Mouse (Mus musculus) urinary bladder, postnatal 14 days (tissue): ENCODE data around the gene Ino80d.
"Not testable (repeated sequence)": the region's sequence is repeated elsewhere in the genome, so short reads cannot be mapped to it uniquely, and the experiment has no call there.

Source experiments
- DNase-seq: peaks from one replicate; pipeline ENCODE4 v3.0.0; 2021; ENCODE audit warnings: low spot score

The Ino80d gene

GRCm38 (mm10) chr1:63114136-63114781 lies at the start of gene Ino80d:
Ino80d (minus strand) TSS chr1:63114667.
- peak; percentile 77 for DNase-seq

- DNase-seq, result no peak
Measured at GRCm38 (mm10) chr1:63140231-63140630, 25.8 kb upstream of the Ino80d start.

GRCm38 (mm10) chr1:63138586-63138985 lies 24.1 kb upstream of the Ino80d start:
- DNase-seq, result not testable (repeated sequence)

GRCm38 (mm10) chr1:63137971-63138370 lies 23.5 kb upstream of the Ino80d start:
- DNase-seq, result no peak

GRCm38 (mm10) chr1:63134530-63134929 lies 20.1 kb upstream of the Ino80d start:
- DNase-seq, result no peak

- no peak for DNase-seq
Measured at GRCm38 (mm10) chr1:63131766-63132165, 17.3 kb upstream of the Ino80d start.

- DNase-seq, result no peak
Measured at GRCm38 (mm10) chr1:63130883-63131282, 16.4 kb upstream of the Ino80d start.

- DNase-seq, result no peak
Measured at GRCm38 (mm10) chr1:63129857-63130690, 15.6 kb upstream of the Ino80d start.

- DNase-seq, result no peak
Measured at GRCm38 (mm10) chr1:63129273-63129672, 14.8 kb upstream of the Ino80d start.

- no peak for DNase-seq
Measured at GRCm38 (mm10) chr1:63126206-63126605, 11.7 kb upstream of the Ino80d start.

GRCm38 (mm10) chr1:63123823-63124450 lies 9.5 kb upstream of the Ino80d start:
- DNase-seq, result no peak

- no peak for DNase-seq
Measured at GRCm38 (mm10) chr1:63122005-63122404, 7.5 kb upstream of the Ino80d start.

GRCm38 (mm10) chr1:63120382-63120781 lies 5.9 kb upstream of the Ino80d start:
- DNase-seq, result no peak

- no peak for DNase-seq
Measured at GRCm38 (mm10) chr1:63119675-63120074, 5.2 kb upstream of the Ino80d start.

- no peak for DNase-seq
Measured at GRCm38 (mm10) chr1:63115540-63115939, 1.1 kb upstream of the Ino80d start.

GRCm38 (mm10) chr1:63115096-63115495 lies 629 bp upstream of the Ino80d start:
- no peak for DNase-seq

- peak; percentile 57 for DNase-seq
Measured at GRCm38 (mm10) chr1:63113274-63114135, 962 bp downstream of the Ino80d start.

- peak; percentile 35 for DNase-seq
Measured at GRCm38 (mm10) chr1:63112865-63113261, 1.6 kb downstream of the Ino80d start.

- DNase-seq, result no peak
Measured at GRCm38 (mm10) chr1:63112151-63112864, 2.2 kb downstream of the Ino80d start.

- peak; percentile 18 for DNase-seq
Measured at GRCm38 (mm10) chr1:63110536-63111285, 3.8 kb downstream of the Ino80d start.
